Mouse (Mus musculus) forebrain, embryonic 15.5 days (tissue): ENCODE data around the gene Atf6b. TPM values are rescaled to one million over a fixed set of nuclear protein-coding genes. Genes with fewer than 3 reads are reported as not detected.

ENCODE experiments used
- ATAC-seq: fragments of 200-750 bp; cut with Nextera tagmentation; replicated peaks from 2 replicates; pipeline ENCODE4 v1.8.0; 2017; ENCODE audit warnings: mild to moderate bottlenecking, moderate TSS enrichment, moderate library complexity
- H3K27ac ChIP-seq: fragments of 300-500 bp; sonication (generic); replicated peaks from 2 replicates; pipeline ENCODE4 v1.5.1; 2015; ENCODE audit warnings: mild to moderate bottlenecking, inconsistent platforms
- H3K27me3 ChIP-seq: fragments of 300-500 bp; sonication (generic); 2 replicates; pipeline ENCODE4 v1.6.1; 2015; ENCODE audit warnings: inconsistent platforms
- H3K36me3 ChIP-seq: fragments of 300-500 bp; sonication (generic); 2 replicates; pipeline ENCODE4 v1.6.1; 2015; ENCODE audit warnings: mild to moderate bottlenecking, inconsistent platforms
- H3K4me1 ChIP-seq: fragments of 300-500 bp; sonication (generic); 2 replicates; pipeline ENCODE4 v1.6.1; 2015; ENCODE audit warnings: inconsistent platforms
- H3K4me2 ChIP-seq: fragments of 300-500 bp; sonication (generic); replicated peaks from 2 replicates; pipeline ENCODE4 v1.6.1; 2015; ENCODE audit warnings: mild to moderate bottlenecking, inconsistent platforms
- H3K4me3 ChIP-seq: fragments of 300-500 bp; sonication (generic); 2 replicates; pipeline ENCODE4 v1.5.1; 2015; ENCODE audit warnings: mild to moderate bottlenecking, inconsistent platforms
- H3K9ac ChIP-seq: fragments of 300-500 bp; sonication (generic); replicated peaks from 2 replicates; pipeline ENCODE4 v1.6.1; 2015; ENCODE audit warnings: mild to moderate bottlenecking, inconsistent platforms
- H3K9me3 ChIP-seq: fragments of 300-500 bp; sonication (generic); 2 replicates; pipeline ENCODE4 v1.6.1; 2016; ENCODE audit warnings: inconsistent platforms
- WGBS: fragments of 180-500 bp; shearing (Covaris S2); methylation state at CpG from one replicate; pipeline ENCODE4 v1.1.7; 2015; ENCODE audit warnings: mixed read lengths; 5-methylcytosine and 5-hydroxymethylcytosine counted together
- polyA plus RNA-seq: library from polyadenylated mRNA; unstranded; fragments of >200 nt; fragmentation: Nextera tagmentation; extraction: Ambion mirVana; gene quantifications from 2 replicates; pipeline ENCODE4 v1.2.1, GENCODE M21; 2015

Gene Atf6b
- polyA plus RNA-seq, 1 experiment from 2014 or later: 112 TPM

DNA sequence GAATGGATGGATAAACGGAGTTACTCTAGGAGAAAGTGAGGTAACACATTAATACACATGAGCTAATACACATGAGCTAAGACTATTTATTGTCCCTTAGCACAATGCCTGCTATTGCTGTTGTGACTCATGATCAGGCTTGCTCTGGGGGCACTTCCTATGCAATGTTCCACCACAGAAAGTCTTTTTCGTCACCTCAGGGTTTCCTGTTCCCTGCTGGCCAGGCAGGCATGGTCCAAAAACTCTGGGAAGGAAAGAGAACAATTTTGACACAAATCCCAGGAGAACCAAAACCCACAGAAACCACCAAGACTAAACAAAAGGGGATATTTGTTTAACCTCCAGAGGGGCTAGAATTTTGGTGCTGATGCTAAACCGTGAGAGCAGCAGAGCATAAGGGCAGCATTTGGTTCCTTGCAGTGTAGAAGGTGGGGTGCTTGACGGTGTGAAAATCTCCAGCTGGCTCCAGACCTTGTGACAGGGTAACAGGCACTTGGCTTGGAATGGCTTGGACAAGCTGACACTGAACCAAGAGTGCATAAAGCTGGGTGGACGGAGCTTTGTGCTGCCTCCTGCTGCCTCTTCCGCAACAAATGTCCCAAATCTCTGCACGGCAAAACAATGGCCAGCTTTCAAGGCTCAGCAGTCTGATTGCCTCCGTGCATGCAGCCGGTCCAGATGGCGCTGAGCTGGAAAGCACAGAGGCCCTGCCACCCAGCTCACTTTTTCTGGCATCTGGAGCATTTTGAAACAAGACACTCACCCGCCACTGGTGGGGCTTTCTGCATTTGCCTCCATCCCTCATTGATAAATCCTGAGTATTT, 6.0 kb upstream of the Atf6b start:
- peak overlapping the region; percentile 88 for H3K27ac ChIP-seq
- no peak overlapping the region; the same call in 1 of the 2 replicates for H3K4me2 ChIP-seq
- no peak overlapping the region for H3K4me3 ChIP-seq
- peak; percentile 27; the same call in 1 of the 2 replicates for ATAC-seq
- WGBS: 8% methylated on average over 11 of the region's 11 CpGs
- H3K36me3 ChIP-seq: no peaks in the 10 kb centered on the region
- H3K4me1 ChIP-seq: peaks cover 28% of the 10 kb centered on the region
- H3K27me3 ChIP-seq: no peaks in the 10 kb centered on the region
- peak overlapping the region; percentile 21; the same call in 1 of the 2 replicates for H3K9ac ChIP-seq
- no peaks in the 10 kb centered on the region for H3K9me3 ChIP-seq

DNA sequence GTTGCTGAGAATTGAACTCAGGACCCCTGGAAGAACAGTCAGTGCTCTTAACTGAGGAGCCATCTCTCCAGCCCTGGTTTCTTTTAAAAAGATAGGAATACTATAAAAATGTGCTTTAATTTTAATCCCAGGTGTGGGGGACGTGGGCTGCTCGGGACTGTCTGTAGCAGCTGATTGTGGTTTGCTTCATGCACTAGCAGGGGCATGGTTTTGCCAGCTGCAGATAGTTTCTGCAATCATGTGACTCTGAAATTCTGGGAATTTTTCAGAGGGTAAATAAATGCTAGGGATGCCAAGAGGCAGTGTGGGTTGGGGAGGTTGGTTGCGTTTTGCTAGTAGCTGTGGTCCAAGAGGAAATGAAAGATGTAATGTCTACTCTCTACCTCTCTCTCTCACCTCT, 5.0 kb upstream of the Atf6b start:
- 93% methylated on average over 3 of the region's 3 CpGs for WGBS
- Histone ChIP-seq H3K4me2 (no peak overlapping the region), H3K9me3 (no peaks in the 10 kb centered on the region), H3K27ac (peak overlapping the region; percentile 88; the same call in 1 of the 2 replicates), H3K4me1 (peaks cover 36% of the 10 kb centered on the region), H3K27me3 (no peaks in the 10 kb centered on the region), H3K36me3 (no peaks in the 10 kb centered on the region), H3K4me3 (no peak overlapping the region), H3K9ac (no peak overlapping the region)
- no peak for ATAC-seq

DNA sequence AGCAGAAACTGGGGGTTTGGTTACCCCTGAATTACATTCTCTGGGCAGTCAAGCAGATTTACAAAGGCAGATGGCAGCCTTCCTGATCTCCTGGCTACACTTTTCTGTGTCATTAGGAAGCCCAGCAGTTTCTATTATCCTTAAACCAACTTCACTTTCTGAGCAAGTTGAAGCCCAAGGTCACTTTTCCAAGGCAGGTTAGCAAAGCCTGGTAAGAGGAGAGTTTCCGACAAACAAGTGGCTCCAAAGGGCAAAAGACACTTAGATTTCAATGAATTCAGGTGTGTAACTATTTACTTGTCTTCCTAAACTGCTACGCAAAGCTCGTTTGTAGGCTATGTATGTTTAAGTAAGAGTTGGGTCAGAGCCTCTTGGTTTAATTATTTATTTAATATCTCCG, 3.6 kb upstream of the Atf6b start:
- Histone ChIP-seq H3K9ac (no peak overlapping the region), H3K9me3 (no peaks in the 10 kb centered on the region), H3K27me3 (no peaks in the 10 kb centered on the region), H3K4me2 (no peak overlapping the region), H3K27ac (no peak overlapping the region), H3K4me3 (no peak overlapping the region), H3K36me3 (no peaks in the 10 kb centered on the region), H3K4me1 (peaks cover 46% of the 10 kb centered on the region)
- WGBS: 88% methylated on average over 4 of the region's 4 CpGs
- no peak for ATAC-seq

DNA sequence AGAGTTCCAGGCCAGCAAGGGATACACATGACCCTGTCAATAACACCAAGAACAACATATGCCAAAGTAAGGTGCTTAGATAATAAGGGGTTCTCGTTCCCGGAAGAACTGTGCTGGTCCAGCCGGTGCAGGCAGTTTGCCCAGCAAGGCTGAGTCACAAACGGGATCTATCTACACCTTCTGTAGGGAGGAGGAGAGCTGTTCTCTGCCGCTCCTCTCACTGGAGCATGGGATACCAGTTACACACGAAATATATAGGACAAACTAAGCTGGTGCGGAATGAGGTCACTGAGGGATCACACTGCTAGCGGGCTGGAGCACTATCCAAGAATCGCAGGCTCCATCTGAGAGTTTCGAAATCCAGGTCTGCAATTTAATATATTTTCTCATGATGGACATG, 3.0 kb upstream of the Atf6b start:
- no peak overlapping the region for H3K9ac ChIP-seq
- peak overlapping the region; percentile 62 for H3K27ac ChIP-seq
- ATAC-seq: no peak
- 86% methylated on average over 10 of the region's 10 CpGs for WGBS
- peaks cover 49% of the 10 kb centered on the region for H3K4me1 ChIP-seq
- H3K36me3 ChIP-seq: peaks cover 2% of the 10 kb centered on the region; the same call in 1 of the 2 replicates
- no peaks in the 10 kb centered on the region for H3K27me3 ChIP-seq
- no peak overlapping the region for H3K4me2 ChIP-seq
- H3K4me3 ChIP-seq: no peak overlapping the region
- H3K9me3 ChIP-seq: no peaks in the 10 kb centered on the region

DNA sequence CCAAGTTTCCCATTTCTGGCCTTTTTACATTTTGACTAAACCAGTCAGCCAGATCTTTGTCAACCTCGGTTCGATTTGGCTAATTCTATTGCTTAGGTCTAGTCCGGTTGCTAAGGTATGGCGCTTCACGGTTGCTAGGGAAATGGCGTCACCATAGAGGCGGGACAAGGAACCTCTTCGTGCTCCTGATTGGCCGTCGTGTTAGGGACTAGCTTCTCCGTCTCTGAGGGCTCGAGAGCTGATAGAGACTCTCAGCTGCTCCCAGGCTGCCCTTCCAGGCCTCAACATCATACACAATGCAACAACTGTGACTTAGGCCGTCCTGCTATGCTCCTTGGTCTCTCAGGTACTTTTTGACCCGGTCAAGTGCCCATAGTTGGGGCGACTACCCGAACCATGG, 2.3 kb upstream of the Atf6b start, which contains the start of gene Fkbpl:
Fkbpl (plus strand) TSS at position 157 of the 400 bp plus-strand sequence.
- H3K36me3 ChIP-seq: peaks cover 8% of the 10 kb centered on the region
- peak within 1 kb of the TSS; percentile 73 for H3K27ac ChIP-seq
- peak within 1 kb of the TSS; percentile 67 for H3K4me2 ChIP-seq
- H3K4me3 ChIP-seq: peak within 1 kb of the TSS; percentile 97
- peak within 1 kb of the TSS; percentile 61 for H3K9ac ChIP-seq
- H3K4me1 ChIP-seq: peaks cover 49% of the 10 kb centered on the region
- peak; percentile 77 for ATAC-seq
- no peaks in the 10 kb centered on the region for H3K9me3 ChIP-seq
- WGBS: under 1% methylated on average over 16 of the region's 16 CpGs
- H3K27me3 ChIP-seq: no peaks in the 10 kb centered on the region

DNA sequence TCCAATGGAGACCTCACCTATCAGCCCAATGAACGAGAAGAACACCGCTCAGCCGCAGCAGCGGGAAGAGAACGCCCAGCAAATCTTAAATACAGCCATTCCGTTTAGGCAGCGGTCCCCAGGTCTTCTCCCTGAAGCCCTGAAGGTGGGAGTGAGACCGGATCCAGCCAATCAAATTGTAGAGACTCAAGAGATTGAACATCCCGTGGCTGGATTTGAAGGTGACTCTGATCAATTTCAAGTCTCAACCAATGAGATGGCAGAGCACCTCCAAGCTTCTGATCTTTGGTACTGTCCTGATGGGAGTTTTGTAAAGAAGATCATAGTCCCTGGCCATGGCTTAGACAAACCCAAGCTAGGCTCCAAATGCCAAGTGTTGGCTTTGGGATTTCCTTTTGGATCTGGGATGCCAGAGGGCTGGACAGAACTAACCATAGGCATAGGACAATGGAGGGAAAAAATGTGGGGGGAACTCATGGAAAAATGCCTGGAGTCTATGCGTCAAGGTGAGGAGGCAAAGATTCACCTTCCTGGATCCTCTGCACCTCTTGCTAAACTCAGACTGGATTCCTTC, 1.6 kb upstream of the Atf6b start:
- ATAC-seq: no peak
- H3K4me3 ChIP-seq: peak overlapping the region; percentile 97
- no peaks in the 10 kb centered on the region for H3K9me3 ChIP-seq
- peaks cover 16% of the 10 kb centered on the region for H3K36me3 ChIP-seq
- peak overlapping the region; percentile 73; the same call in 1 of the 2 replicates for H3K27ac ChIP-seq
- H3K9ac ChIP-seq: peak overlapping the region; percentile 61
- H3K27me3 ChIP-seq: no peaks in the 10 kb centered on the region
- 45% methylated on average over 10 of the region's 10 CpGs for WGBS
- H3K4me2 ChIP-seq: peak overlapping the region; percentile 67
- H3K4me1 ChIP-seq: peaks cover 49% of the 10 kb centered on the region

DNA sequence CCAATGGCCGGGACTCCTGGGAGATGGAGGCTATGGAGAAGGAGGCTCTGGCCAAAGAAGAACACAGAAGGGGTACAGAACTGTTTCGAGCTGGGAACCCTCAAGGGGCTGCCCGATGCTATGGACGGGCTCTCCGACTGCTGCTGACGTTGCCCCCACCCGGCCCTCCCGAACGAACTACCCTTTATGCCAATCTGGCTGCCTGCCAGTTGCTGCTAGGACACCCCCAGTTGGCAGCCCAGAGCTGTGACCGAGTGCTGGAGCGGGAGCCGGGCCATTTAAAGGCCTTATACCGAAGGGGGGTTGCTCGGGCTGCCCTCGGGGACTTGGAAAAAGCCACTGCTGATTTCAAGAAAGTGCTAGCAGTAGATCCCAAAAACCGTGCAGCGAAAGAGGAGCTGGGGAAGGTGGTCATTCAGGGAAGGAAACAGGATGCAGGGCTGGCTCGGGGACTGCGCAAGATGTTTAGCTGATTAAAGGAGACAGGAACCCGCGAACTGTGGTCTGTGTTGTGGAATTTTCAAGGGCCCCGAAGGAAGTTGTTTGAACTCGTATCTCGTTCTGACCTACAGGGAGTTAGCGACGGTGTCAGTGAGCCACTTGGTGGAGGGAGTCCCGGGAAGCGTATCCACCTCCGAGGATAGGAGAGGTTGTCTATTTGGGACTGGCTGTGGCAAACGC, 975 bp upstream of the Atf6b start:
- H3K27ac ChIP-seq: no peak overlapping the region
- ATAC-seq: no peak
- H3K36me3 ChIP-seq: peaks cover 22% of the 10 kb centered on the region
- no peak overlapping the region for H3K9ac ChIP-seq
- WGBS: 88% methylated on average over 30 of the region's 30 CpGs
- H3K4me1 ChIP-seq: peaks cover 43% of the 10 kb centered on the region
- H3K4me2 ChIP-seq: peak overlapping the region; percentile 67
- H3K9me3 ChIP-seq: no peaks in the 10 kb centered on the region
- H3K27me3 ChIP-seq: no peaks in the 10 kb centered on the region
- peak overlapping the region; percentile 97 for H3K4me3 ChIP-seq

DNA sequence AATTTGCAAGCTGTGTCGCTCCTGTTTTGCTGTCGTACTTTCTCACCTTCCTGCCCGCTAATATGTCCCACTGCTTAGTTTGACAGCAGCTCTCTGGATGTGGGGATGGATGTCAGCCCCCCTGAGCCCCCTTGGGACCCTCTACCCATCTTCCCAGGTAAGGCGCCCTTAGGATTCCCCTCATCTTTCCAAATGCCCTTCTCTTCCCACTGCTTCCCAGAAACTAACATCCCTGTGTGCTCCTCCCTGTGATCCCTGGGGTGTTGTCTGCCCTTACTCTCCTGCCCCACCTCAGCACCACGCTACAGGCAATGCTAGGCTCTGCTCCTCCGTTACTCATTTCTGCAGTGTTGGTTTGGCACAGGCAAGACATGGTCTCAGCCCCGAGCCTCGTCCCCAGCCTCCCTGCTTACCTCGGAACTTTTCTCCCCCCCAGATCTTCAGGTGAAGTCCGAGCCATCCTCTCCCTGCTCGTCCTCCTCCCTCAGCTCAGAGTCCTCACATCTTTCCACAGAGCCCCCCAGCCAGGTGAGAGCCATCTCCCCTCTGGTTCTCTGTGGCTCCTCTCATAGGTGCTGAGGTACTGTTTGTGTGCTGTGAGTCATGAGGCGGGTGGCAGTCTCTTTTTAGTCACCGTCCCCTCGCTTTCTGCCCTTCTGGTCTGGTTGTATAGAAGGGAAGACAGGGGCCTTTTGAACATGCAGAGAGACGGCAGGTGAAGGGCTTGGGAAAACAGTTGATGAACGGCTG, 1.4 kb downstream of the Atf6b start:
- H3K9ac ChIP-seq: no peak overlapping the region; the same call in 1 of the 2 replicates
- no peak for ATAC-seq
- 85% methylated on average over 16 of the region's 16 CpGs for WGBS
- H3K4me2 ChIP-seq: peak overlapping the region; percentile 92
- peaks cover 45% of the 10 kb centered on the region for H3K36me3 ChIP-seq
- H3K27me3 ChIP-seq: no peaks in the 10 kb centered on the region
- peak overlapping the region; percentile 97 for H3K4me3 ChIP-seq
- H3K27ac ChIP-seq: no peak overlapping the region
- H3K4me1 ChIP-seq: peaks cover 37% of the 10 kb centered on the region
- no peaks in the 10 kb centered on the region for H3K9me3 ChIP-seq

DNA sequence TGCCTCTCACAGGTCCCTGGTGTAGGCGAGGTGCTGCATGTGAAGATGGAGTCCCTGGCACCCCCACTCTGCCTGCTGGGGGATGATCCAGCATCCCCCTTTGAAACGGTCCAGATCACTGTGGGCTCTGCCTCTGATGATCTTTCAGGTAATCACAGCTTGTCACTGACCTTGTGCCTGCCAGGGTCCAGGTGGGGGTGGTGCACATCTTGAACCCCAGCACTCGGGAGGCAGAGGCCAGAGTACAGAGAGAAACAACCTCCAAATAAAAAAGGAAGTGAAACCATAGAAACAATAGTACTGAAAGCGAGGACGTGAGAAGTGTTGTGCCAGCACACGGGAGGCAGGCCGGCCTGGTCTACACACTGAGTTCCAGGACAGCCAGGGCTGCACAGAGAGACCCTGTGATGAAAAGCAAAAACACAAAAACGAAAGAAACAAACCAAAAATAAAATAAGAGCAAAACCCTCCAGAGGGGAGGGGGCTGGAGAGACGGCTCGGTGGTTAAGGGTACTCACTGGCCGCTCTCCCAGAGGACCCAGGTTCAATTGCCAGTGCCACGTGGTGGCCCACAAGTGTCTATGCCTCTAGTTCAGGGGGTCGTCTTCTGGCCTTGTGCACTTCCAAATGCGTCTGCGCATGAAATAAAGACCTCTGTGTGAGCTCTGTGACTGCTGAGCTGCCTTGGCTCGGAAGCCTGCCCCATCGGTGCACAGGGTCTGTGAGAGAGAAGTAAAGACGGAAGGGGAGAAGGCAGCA, 2.3 kb downstream of the Atf6b start:
- no peak overlapping the region for H3K4me3 ChIP-seq
- 91% methylated on average over 18 of the region's 18 CpGs for WGBS

DNA sequence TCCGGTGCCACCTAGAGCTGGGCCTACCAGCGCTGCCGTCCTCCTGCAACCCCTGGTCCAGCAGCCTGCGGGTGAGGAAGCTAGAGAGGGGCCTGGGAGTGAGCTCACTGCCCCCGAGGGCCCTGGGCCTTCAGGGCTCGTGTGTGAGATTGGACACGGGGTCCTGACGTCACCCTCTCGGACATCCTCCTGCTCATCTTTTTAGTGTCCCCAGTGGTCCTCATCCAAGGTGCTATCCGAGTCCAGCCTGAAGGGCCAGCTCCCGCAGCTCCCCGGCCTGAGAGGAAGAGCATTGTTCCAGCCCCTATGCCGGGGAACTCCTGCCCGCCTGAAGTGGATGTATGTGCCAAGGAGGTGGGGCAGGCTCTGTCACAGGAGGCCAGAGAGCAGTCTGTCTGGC, 3.8 kb downstream of the Atf6b start:
- Histone ChIP-seq H3K4me3 (no peak overlapping the region), H3K36me3 (peaks cover 57% of the 10 kb centered on the region), H3K4me2 (no peak overlapping the region), H3K9ac (no peak overlapping the region), H3K27ac (no peak overlapping the region), H3K27me3 (no peaks in the 10 kb centered on the region), H3K9me3 (no peaks in the 10 kb centered on the region), H3K4me1 (peaks cover 23% of the 10 kb centered on the region)
- WGBS: 88% methylated on average over 14 of the region's 14 CpGs
- ATAC-seq: no peak

More for the DNA sequence above, 2.3 kb downstream of the Atf6b start:
- no peak overlapping the region for H3K9ac ChIP-seq
- ATAC-seq: no peak
- no peak overlapping the region for H3K4me2 ChIP-seq
- H3K36me3 ChIP-seq: peaks cover 54% of the 10 kb centered on the region
- H3K4me1 ChIP-seq: peaks cover 33% of the 10 kb centered on the region
- no peaks in the 10 kb centered on the region for H3K9me3 ChIP-seq
- no peaks in the 10 kb centered on the region for H3K27me3 ChIP-seq
- no peak overlapping the region for H3K27ac ChIP-seq
